Mouse (Mus musculus) embryo, embryonic 10.5 days (tissue): Measurements from ENCODE around the gene Ccdc106.
"Not testable (repeated sequence)": the region's sequence is repeated elsewhere in the genome, so short reads cannot be mapped to it uniquely, and the experiment has no call there.

Experiments
- DNase-seq: peaks from one replicate; pipeline ENCODE4 v3.0.0-alpha.2; 2015; ENCODE audit warnings: low spot score

Ccdc106 gene

DNA sequence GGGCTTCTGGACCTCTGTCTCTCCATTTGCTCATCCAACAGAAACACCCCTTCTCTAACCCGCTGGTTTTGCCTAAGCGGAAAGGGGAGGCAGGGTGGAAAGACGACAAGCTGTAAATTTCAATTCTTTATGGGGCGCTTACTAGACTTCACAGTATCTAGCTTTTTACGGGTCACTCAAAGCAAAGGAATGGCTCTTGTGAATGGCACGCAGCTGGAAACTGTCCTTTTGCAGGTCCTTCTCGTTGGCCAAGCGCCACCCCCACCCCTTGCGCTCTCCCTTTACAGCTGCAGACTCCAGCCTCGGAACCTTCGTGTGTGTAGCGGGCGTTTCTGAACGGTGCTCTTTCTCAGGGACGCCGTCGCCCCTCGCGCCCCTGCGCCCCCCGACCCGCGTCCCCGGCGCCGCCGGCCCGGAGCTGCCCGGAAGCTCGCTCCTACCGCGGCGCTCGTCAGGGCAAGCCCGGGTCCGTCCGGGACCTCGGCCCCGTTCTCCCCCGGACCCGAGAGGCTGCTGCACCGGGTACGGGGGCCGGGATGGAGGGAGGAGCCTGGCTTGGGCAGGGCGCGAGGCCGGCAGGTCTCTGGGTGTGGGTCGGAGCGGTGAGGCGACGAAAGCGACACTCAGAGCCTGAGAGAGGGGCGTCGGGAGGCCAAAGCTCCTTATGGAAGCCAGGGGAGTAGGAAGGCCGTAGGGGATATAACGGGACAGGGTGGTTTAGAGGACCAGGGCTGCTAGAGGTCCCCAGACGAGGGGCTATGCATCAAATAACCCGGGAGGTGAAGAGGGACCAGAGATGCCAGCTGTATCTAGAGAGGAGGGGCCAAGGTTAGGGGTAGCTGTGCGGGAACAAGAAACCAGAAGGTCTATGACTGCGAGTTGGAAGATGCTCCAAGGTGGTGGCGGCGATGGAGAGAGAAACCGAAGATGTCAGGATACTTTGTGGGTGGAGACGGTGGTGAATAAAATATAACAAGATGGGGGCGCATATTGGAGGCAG lies 31.1 kb downstream of the Ccdc106 start, which contains the start of gene Zfp580:
TSS of gene Zfp580 (plus strand) at position 346 of the 1,000 bp plus-strand sequence.
- DNase-seq, result peak; percentile 86

- peak; percentile 52 for DNase-seq
Observed at GRCm38 (mm10) chr7:5052438-5052837, 32.1 kb downstream of the Ccdc106 start.

DNA sequence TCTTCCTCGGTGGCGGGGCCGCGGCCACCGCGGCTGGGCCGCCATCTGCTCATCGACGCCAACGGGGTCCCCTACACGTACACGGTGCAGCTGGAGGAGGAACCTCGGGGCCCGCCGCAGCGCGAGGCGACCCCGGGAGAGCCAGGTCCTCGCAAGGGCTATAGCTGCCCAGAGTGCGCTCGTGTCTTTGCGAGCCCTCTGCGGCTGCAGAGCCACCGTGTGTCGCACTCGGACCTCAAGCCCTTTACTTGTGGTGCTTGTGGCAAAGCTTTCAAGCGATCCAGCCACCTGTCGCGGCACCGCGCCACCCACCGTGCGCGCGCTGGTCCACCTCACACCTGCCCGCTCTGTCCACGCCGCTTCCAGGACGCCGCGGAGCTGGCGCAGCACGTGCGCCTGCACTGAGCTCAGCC lies 32.6 kb downstream of the Ccdc106 start:
- peak; percentile 15 for DNase-seq

DNA sequence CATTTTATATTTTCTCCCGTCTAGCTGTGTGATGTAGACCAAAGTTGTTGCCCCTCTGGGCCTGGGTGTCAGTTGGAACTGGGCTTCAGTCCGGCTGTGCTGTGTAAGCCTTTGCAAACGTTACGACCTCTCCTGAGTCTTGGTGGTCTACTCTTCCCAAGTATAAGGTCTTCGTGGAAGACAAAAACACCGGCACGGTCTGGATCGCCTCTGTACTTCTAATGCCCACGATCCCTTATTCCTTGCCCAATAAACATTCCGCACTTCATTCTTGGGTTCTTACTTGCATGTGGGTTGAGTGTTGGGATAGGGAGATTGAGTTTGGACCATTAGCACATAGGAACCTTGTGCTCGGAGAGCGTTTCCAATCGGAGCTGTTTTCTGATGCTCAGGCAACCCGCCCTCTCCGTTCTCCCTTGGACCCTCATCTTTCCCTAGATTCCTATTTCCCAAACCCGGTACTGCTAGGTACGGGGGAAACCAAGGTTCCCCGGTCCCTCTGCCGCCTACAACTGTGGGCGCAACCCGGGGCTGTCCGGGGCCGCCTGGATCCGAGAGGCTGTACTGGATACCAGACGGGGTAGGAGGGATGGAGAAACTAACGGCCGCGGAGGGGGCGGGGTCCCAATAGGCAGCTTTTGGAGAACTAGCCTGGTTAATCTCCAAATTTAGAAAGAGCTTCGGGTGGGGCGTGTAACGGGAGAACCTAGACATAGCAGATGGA lies 33.3 kb downstream of the Ccdc106 start:
- peak; percentile 55 for DNase-seq

DNA sequence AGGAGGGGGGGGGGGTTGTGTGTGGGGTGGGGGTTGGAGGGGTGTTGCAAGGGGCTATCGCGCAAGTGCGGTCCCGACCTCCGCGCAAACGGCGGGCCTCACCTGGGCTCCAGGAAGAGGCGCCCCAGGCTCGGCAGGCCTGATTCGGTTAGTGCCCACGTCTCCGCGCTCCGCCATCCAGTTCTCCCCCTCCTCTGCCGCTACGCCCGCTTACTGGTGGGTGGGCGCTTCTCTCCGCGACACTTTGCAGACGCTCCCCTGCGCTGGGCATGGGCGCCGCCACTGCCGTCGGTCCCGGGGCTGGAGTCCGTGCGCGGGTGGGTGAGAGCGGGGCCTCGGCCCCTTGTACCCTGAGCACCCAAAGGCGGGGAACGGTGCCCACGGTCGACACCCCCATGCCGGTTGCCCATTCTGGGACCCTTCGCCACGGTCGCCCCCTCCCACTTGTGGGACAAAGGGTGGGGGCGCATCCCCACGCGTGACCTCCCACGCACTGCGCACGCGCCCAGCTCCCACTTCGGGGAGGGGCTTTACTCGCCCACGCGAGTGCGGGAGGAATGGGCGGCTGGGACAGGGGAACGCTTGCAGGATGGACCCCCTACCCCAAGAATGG lies 36.4 kb downstream of the Ccdc106 start:
- peak; percentile 28 for DNase-seq

DNA sequence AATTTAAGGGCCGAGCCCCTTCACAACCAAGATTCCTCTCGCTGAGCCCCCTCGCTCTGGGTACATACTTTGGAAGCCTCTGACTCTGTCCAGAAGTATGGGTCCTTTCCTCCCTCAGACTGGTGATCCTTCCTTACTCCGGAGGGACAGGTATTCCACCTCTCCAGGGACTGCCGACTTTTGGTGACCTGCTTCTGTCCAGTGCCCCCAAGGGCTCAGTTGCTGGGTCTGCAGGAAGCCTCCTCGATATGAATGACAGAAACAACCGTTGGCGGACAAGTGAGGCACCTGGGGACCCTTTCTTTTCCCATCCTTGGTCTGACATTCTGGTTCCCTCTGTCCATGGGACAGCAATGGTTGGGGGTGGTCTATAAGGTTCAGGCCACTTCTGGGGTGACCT lies 37.0 kb downstream of the Ccdc106 start:
- DNase-seq, result no peak

DNA sequence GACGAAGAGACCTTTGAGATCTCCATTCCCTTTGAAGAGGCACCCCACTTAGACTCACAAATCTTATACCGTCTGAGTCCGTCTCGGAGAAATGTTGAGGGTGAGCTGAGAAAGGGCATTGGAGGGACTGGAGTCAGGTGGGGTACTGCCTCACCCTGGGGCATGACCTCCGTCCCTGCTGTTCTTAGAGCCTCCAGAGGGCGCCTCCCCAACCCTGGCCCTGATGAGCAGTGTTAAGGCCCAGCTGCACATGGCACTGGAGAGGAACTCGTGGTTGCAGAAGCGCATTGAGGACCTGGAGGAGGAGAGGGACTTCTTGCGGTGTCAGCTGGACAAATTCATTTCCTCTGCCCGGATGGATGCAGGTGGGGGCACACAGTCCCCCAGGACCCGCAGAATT lies 37.5 kb downstream of the Ccdc106 start:
- DNase-seq, result peak; percentile 23

- no peak for DNase-seq
Observed at GRCm38 (mm10) chr7:5058631-5059030, 38.3 kb downstream of the Ccdc106 start.

DNA sequence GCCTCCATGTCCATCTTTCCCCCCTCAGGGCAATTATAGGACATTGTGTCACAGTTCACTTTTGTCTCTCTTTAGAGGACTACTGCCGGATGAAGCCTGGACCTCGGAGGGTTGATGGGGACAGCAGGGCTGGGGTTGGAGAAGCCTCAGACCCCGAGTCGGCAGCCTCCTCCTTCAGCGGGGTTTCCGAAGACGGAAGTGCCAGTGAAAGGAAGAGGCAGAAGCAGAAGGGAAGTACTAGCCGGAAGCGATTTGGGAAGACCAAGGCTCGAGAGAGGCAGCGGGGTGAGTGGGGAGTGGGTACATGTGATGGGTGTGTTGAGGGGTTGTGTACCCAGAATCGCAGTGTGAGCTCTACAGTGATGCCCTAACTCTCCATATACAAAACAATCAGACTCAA lies 39.1 kb downstream of the Ccdc106 start:
- no peak for DNase-seq

DNA sequence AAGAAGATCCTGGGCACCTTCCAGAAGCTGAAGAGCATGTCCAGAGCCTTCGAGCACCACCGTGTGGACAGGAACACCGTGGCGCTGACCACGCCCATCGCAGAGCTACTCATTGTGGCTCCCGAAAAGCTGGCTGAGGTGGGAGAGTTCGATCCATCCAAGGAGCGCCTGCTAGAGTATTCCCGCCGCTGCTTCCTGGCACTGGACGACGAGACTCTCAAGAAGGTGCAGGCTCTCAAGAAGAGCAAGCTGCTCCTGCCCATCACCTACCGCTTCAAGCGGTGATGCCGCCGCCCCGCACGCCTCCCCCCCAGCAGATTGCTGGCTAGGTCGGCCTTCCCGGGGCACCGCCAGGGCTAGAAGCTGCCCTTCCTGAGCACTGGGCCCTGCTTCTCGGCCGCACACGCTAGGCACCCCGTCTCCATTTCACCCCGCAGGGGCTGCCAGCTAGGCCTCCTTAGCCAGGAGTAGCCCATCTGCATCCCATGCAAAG lies 39.9 kb downstream of the Ccdc106 start:
- DNase-seq, result peak; percentile 90

GRCm38 (mm10) chr7:5060944-5061773 lies 40.8 kb downstream of the Ccdc106 start:
- DNase-seq, result peak; percentile 99

GRCm38 (mm10) chr7:5061774-5062359 lies 41.5 kb downstream of the Ccdc106 start, which contains the start of gene U2af2:
Gene U2af2, plus strand, starts transcription at chr7:5062143.
- peak; percentile 91 for DNase-seq

DNA sequence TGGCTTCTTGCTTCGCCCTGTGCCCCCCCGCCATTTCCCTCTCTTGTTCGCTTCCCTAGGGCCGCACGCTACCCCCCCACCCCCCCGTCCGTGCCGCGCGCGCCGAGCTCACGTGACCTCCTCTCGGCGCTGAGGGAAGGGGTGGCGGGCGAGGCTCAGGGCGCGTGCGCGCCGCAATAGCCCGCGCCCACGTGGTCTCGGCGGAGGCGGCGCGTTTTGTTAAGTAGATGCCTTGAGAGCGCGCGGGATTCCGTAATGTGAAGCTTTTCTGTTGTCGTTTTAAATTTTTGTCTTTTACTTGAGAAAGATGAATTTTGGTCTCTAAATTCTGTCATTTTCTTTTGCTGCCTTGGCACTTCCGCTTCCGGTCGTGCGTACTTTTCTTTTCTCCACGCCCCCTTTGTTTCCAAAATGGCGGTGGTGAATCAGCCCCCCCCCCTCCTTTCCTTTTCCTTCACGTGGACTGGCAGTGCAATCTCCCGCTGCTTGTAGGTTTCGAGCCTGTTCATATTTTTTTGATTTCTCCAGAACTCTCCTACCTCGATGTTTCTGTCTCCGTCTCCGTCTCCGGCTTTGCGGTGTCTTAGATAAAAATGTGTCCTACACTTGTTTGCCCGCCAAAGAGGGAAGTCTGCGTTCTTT lies 42.1 kb downstream of the Ccdc106 start:
- peak; percentile 95 for DNase-seq

- DNase-seq, result no peak
Observed at GRCm38 (mm10) chr7:5064886-5065285, 44.5 kb downstream of the Ccdc106 start.

DNA sequence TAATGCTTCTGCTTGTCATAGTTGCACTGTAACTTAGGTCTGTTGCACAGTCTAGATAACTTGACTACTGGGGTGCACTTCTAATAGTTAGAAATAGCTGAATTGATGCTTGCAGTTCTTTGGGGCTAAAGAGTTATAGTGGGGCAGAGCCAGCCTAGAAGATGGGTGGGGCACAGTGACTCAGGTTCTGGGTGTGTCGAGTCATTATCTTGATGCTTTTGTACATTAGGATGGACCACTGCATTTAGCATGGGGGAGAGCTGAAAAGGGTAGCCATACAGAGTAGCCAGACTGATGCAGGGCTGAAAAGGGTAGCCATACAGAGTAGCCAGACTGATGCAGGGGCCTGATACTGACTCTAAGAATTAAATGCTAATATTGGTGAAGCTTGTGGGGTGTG lies 53.2 kb downstream of the Ccdc106 start:
- DNase-seq, result no peak

GRCm38 (mm10) chr7:5074984-5075383 lies 54.6 kb downstream of the Ccdc106 start:
- no peak for DNase-seq

DNA sequence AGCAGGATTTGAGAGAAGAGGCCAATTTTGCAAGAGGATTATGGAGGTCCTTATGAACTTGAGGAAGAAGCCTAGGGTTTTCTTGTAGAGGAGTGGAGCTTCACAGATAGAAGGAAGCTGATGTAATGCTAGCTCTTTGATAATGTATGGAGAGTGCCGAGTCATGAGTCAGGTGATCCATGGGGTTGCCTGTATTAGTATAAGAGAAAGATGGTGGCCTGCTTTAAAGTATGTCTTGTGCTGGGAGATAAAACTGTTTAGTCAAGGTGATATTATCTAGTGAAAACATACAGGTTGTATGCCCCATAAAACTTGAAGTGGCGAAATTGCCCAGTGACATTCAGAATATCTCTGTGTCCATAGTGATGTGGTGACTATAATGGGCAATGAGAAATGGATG lies 56.6 kb downstream of the Ccdc106 start:
- DNase-seq, result no peak

GRCm38 (mm10) chr7:5079365-5080009 lies 59.1 kb downstream of the Ccdc106 start:
- DNase-seq, result not testable (repeated sequence)

GRCm38 (mm10) chr7:5080010-5080751 lies 59.8 kb downstream of the Ccdc106 start, which contains the start of gene Epn1:
Gene Epn1, plus strand, starts transcription at chr7:5080235.
- DNase-seq, result peak; percentile 97
